Mouse (Mus musculus) liver, embryonic 14.5 days (tissue): ENCODE data around the gene Dctd.

Experiments
- CTCF ChIP-seq: IDR thresholded peaks from 2 replicates; pipeline ENCODE4 v1.5.1; 2016; ENCODE audit warnings: antibody characterized with exemption, low read depth, control low read depth
- EP300 ChIP-seq: IDR thresholded peaks from 2 replicates; pipeline ENCODE4 v1.6.1; 2016; ENCODE audit warnings: antibody characterized with exemption, low read depth

DNA sequence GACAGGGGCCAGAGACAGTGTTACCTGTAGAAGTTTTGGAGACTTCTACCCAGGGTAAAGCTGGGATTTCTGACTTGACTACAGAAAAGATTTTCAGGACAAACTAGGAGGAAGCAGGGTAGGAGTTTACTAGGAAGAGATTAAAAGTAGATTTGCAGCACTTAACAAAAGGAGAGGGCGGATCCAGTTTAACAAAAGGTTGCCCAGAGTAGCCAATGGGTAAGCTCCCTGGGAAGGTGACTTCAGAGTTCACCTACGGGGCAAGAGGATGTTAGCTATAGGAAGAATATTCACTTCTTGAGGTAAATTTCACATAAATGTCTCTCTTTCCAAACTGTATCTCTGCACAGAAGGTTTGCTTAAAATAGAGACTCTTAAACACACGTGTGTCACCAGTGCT lies 103.7 kb downstream of the Dctd start:
- TF ChIP-seq CTCF, result no peak
- TF ChIP-seq EP300, result no peak
